Mouse (Mus musculus): Measurements from ENCODE around the gene Mthfd2l.

DNA sequence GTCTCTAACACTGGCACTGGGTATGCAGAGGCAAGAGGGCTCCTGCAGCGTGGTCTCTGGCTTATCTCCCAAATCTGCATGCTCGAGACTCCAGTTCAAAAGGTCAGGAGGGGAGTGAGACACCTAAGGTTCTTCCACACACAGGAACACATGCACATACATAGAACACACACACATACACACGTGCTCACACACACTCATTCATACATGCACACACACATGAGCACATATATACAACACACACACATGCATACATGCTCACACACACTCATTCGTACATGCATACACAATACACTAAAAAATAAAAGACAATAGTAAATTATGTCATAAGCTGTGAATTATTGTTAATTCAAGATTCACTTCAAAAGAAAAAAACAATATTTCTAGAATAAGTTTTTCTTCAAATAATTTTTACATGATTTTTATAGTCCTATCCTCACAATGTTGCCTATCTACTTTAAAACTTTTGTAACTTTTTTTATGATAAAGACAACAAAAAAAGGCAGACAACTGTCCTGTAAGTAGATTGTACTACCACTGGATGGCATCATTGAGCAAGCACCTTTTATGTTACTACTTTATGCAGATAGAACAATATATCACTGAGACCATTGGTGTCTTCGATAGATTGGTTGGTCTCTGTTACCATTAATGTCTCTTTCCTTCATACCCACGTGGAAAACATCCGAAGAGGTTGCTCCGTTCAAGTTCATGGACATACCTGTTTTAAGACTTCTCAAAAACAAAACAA is 22.0 kb downstream of the Mthfd2l start:
- TF ChIP-seq CTCF (IDR thresholded peaks at IDR 0.05; ENCODE audit: control insufficient read depth, insufficient read depth, insufficient read length) (no peak), MYOG (IDR thresholded peaks at IDR 0.05; ENCODE audit: control insufficient read depth, extremely low read depth, insufficient read length) (no peak), USF1 (IDR thresholded peaks at IDR 0.05; ENCODE audit: low read depth) (no peak), CEBPB (IDR thresholded peaks at IDR 0.05; ENCODE audit: low read depth) (no peak), MYOD1 (IDR thresholded peaks at IDR 0.05; ENCODE audit: control insufficient read depth, insufficient read length, low read depth) (no peak)

All from C2C12 (cell line).